Mouse (Mus musculus): ENCODE data around the gene Dpp4. TPM values are rescaled to one million over a fixed set of nuclear protein-coding genes. Genes with fewer than 3 reads are reported as not detected.

Gene Dpp4
- polyA plus RNA-seq, 1 experiment from 2014 or later: 9.7 TPM

DNA sequence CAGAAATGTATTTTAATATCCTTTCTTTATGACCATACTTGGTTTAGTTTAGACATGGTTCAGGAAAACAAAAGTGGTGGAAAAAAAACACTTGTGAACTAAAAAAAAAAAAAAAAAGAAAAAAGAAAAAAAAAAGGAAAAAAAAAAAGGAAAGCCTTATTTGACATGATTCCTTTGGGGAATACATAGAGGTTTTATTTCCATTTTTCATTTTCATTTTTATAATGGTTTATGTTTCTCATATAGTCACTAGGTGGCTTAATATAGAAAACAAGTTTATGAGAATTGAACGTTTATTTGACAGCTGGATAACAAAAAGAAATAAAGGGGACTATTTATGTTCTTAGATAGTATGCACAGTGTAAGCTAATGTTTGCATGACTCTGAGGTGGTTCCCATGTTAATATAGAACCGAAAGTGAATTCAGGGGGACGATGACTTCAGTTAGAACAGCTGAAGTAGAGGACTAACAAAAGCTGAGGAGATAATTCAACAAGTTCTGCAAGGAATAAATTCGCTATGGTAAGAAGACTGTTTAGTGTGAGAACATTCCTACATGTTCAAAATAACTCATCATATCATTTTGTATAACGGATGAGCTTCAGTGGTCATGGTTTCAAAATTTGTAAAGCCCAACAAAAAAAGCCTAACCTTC lies 37.8 kb upstream of the Dpp4 start:
- 64% methylated on average over 5 of the region's 5 CpGs for WGBS (ENCODE audit: insufficient replicate concordance)
- H3K4me1 ChIP-seq (ENCODE audit: control insufficient read depth, low read depth, low read length): no peaks in the 10 kb centered on the region
- H3K27me3 ChIP-seq (ENCODE audit: control insufficient read depth, insufficient read depth, low read depth, low read length): no peaks in the 10 kb centered on the region
- ATAC-seq (ENCODE audit: low read depth): no peak
- no peak overlapping the region for H3K9ac ChIP-seq (ENCODE audit: low read depth, low read length)
- no peak overlapping the region for H3K27ac ChIP-seq (ENCODE audit: low read length)
- H3K4me3 ChIP-seq (ENCODE audit: low read depth, low read length): no peak overlapping the region
- H3K36me3 ChIP-seq (ENCODE audit: control insufficient read depth, insufficient read depth): no peaks in the 10 kb centered on the region
- H3K9me3 ChIP-seq (replicated peaks; ENCODE audit: control insufficient read depth, low read length): no peaks in the 10 kb centered on the region
- no peak overlapping the region for H3K4me2 ChIP-seq (ENCODE audit: low read depth, low read length)

DNA sequence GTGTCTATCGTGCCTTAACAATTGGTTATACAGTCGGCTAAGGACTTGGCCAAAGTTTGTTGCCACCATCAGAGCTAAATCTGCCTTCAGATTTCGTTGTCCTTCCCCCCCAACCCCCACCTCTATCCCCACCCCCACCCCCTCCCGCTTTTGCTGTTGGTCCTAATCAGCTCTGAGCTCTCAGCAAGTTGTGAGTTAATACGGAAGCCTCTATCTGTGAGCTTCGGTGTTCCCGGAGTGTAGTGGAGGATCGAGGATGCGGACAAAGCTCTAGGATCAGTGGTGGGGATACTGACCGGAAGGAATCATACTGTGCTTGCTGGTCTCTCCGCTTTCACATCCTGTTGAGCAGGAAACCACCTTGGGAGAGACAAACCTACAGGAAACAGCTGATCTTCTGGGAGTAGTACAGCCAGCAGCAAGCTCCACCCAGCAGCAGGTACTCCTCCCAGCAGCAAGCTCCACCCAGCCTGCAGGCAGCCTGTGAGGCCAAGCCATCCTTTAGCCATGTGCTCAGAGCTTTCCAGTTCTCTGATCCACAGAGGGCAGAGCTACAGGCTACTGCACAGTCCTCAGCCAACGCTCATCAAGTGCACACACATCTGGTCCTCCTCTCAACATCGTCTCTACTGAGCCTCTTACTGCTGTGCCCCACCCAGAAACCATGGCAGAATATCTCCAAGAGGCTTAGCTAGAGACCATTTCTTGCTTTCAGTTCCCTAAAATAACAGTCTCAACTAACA lies 28.9 kb upstream of the Dpp4 start:
- H3K9ac ChIP-seq (ENCODE audit: low read depth, low read length): peak overlapping the region; percentile 32; the same call in 1 of the 2 replicates
- H3K4me3 ChIP-seq (ENCODE audit: low read depth, low read length): peak overlapping the region; percentile 57
- H3K4me2 ChIP-seq (ENCODE audit: low read depth, low read length): peak overlapping the region; percentile 59
- no peaks in the 10 kb centered on the region for H3K27me3 ChIP-seq (ENCODE audit: control insufficient read depth, insufficient read depth, low read depth, low read length)
- 15% methylated on average over 13 of the region's 13 CpGs for WGBS (ENCODE audit: insufficient replicate concordance)
- no peak overlapping the region for H3K27ac ChIP-seq (ENCODE audit: low read length)
- peak; percentile 94 for ATAC-seq (ENCODE audit: low read depth)
- no peaks in the 10 kb centered on the region for H3K36me3 ChIP-seq (ENCODE audit: control insufficient read depth, insufficient read depth)
- no peaks in the 10 kb centered on the region for H3K9me3 ChIP-seq (replicated peaks; ENCODE audit: control insufficient read depth, low read length)
- peaks cover 5% of the 10 kb centered on the region for H3K4me1 ChIP-seq (ENCODE audit: control insufficient read depth, low read depth, low read length)

GRCm38 (mm10) chr2:62440083-62440482 lies 28.1 kb upstream of the Dpp4 start:
- H3K27me3 ChIP-seq (ENCODE audit: control insufficient read depth, insufficient read depth, low read depth, low read length): no peaks in the 10 kb centered on the region
- ATAC-seq (ENCODE audit: low read depth): no peak
- H3K9me3 ChIP-seq (replicated peaks; ENCODE audit: control insufficient read depth, low read length): no peaks in the 10 kb centered on the region
- H3K36me3 ChIP-seq (ENCODE audit: control insufficient read depth, insufficient read depth): no peaks in the 10 kb centered on the region
- no peak overlapping the region for H3K9ac ChIP-seq (ENCODE audit: low read depth, low read length)
- WGBS (ENCODE audit: insufficient replicate concordance): 50% methylated on average over 4 of the region's 4 CpGs
- H3K4me1 ChIP-seq (ENCODE audit: control insufficient read depth, low read depth, low read length): peaks cover 5% of the 10 kb centered on the region
- no peak overlapping the region for H3K27ac ChIP-seq (ENCODE audit: low read length)
- no peak overlapping the region for H3K4me2 ChIP-seq (ENCODE audit: low read depth, low read length)
- H3K4me3 ChIP-seq (ENCODE audit: low read depth, low read length): no peak overlapping the region

DNA sequence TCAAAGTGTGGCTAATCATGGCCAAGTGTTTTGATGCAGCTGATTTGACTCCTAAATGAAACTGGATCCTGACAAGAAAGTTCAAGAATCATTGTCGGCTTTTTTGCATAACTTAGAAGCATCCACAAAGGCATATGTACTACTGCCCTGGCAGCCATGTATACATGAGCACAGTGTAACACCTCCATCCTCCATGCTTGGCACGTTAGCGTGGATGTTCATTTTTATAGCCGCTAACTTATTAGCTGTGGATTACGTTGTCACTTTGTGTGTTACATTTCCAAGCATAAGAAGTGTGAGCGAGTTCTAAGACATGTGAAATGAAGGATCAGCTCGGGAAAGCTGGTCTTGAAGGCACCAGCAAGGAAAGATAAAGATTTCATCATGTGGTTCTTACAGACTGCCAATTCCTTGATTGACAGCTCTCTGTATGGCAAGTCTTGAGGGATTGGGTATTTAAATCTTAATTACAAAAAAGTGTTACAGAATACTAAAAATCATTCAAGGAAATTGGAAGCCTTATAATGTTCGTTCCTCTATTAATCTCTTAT lies 19.3 kb upstream of the Dpp4 start:
- WGBS (ENCODE audit: insufficient replicate concordance): 64% methylated on average over 8 of the region's 8 CpGs
- H3K36me3 ChIP-seq (ENCODE audit: control insufficient read depth, insufficient read depth): no peaks in the 10 kb centered on the region
- no peak overlapping the region for H3K9ac ChIP-seq (ENCODE audit: low read depth, low read length)
- no peaks in the 10 kb centered on the region for H3K27me3 ChIP-seq (ENCODE audit: control insufficient read depth, insufficient read depth, low read depth, low read length)
- no peak overlapping the region for H3K4me2 ChIP-seq (ENCODE audit: low read depth, low read length)
- H3K9me3 ChIP-seq (replicated peaks; ENCODE audit: control insufficient read depth, low read length): no peaks in the 10 kb centered on the region
- H3K27ac ChIP-seq (ENCODE audit: low read length): no peak overlapping the region
- H3K4me1 ChIP-seq (ENCODE audit: control insufficient read depth, low read depth, low read length): no peaks in the 10 kb centered on the region
- ATAC-seq (ENCODE audit: low read depth): no peak
- no peak overlapping the region for H3K4me3 ChIP-seq (ENCODE audit: low read depth, low read length)

- Histone ChIP-seq H3K27ac (ENCODE audit: low read length) (no peak overlapping the region), H3K27me3 (ENCODE audit: control insufficient read depth, insufficient read depth, low read depth, low read length) (no peaks in the 10 kb centered on the region), H3K4me3 (ENCODE audit: low read depth, low read length) (no peak overlapping the region), H3K9me3 (replicated peaks; ENCODE audit: control insufficient read depth, low read length) (no peaks in the 10 kb centered on the region), H3K9ac (ENCODE audit: low read depth, low read length) (no peak overlapping the region), H3K4me2 (ENCODE audit: low read depth, low read length) (no peak overlapping the region), H3K36me3 (ENCODE audit: control insufficient read depth, insufficient read depth) (no peaks in the 10 kb centered on the region), H3K4me1 (ENCODE audit: control insufficient read depth, low read depth, low read length) (no peaks in the 10 kb centered on the region)
- ATAC-seq (ENCODE audit: low read depth): no peak
- WGBS (ENCODE audit: insufficient replicate concordance): 62% methylated on average over 3 of the region's 3 CpGs
Observed at GRCm38 (mm10) chr2:62425941-62426340, 13.9 kb upstream of the Dpp4 start.

- Histone ChIP-seq H3K27me3 (ENCODE audit: control insufficient read depth, insufficient read depth, low read depth, low read length) (no peaks in the 10 kb centered on the region), H3K36me3 (ENCODE audit: control insufficient read depth, insufficient read depth) (no peaks in the 10 kb centered on the region), H3K4me2 (ENCODE audit: low read depth, low read length) (no peak overlapping the region), H3K9me3 (replicated peaks; ENCODE audit: control insufficient read depth, low read length) (no peaks in the 10 kb centered on the region), H3K9ac (ENCODE audit: low read depth, low read length) (no peak overlapping the region), H3K4me3 (ENCODE audit: low read depth, low read length) (no peak overlapping the region), H3K4me1 (ENCODE audit: control insufficient read depth, low read depth, low read length) (no peaks in the 10 kb centered on the region), H3K27ac (ENCODE audit: low read length) (no peak overlapping the region)
- no peak for ATAC-seq (ENCODE audit: low read depth)
- 45% methylated on average over 4 of the region's 4 CpGs for WGBS (ENCODE audit: insufficient replicate concordance)
Observed at GRCm38 (mm10) chr2:62423343-62423776, 11.3 kb upstream of the Dpp4 start.

DNA sequence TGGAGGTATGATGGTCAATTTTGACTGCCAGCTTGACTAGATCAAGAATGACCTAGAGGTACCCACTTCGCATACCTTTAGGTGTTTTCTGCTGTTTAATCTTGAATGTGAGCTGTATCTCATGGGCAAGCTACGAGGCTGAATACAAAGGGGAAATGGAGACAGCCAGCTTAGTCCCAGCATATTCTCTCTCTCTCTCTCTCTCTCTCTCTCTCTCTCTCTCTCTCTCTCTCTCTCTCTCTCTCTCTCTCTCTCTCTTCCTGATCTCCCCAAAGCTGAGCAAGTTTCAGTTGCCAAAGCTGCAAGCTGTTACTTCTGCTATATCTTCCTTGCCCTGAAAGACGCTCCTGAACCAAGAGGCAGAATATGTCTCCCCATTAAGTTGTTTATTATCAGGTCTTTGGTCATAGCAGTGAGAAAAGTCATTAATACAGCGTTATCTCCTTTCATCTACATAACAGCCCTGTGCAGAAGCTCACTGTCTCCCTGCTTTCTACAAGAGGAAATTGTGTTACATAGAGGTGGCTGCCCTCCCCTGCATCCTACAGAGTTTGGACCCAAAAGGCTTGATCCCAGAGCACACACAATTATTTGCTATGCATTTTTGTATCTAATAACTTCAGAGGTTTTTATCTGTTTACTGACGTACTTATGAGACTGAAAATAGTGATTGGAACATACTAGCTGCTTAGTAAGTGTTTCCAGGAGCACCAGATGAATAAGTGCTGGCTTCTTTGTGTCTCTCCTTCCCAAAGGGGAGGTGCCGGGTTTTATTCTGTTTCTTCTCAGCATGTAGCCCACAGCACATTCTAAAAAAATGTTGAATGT lies 10.7 kb upstream of the Dpp4 start:
- Histone ChIP-seq H3K9ac (ENCODE audit: low read depth, low read length) (no peak overlapping the region), H3K4me3 (ENCODE audit: low read depth, low read length) (no peak overlapping the region), H3K4me2 (ENCODE audit: low read depth, low read length) (no peak overlapping the region), H3K4me1 (ENCODE audit: control insufficient read depth, low read depth, low read length) (no peaks in the 10 kb centered on the region), H3K27me3 (ENCODE audit: control insufficient read depth, insufficient read depth, low read depth, low read length) (no peaks in the 10 kb centered on the region), H3K27ac (ENCODE audit: low read length) (no peak overlapping the region), H3K36me3 (ENCODE audit: control insufficient read depth, insufficient read depth) (no peaks in the 10 kb centered on the region), H3K9me3 (replicated peaks; ENCODE audit: control insufficient read depth, low read length) (no peaks in the 10 kb centered on the region)
- WGBS (ENCODE audit: insufficient replicate concordance): 49% methylated on average over 6 of the region's 6 CpGs
- no peak for ATAC-seq (ENCODE audit: low read depth)

DNA sequence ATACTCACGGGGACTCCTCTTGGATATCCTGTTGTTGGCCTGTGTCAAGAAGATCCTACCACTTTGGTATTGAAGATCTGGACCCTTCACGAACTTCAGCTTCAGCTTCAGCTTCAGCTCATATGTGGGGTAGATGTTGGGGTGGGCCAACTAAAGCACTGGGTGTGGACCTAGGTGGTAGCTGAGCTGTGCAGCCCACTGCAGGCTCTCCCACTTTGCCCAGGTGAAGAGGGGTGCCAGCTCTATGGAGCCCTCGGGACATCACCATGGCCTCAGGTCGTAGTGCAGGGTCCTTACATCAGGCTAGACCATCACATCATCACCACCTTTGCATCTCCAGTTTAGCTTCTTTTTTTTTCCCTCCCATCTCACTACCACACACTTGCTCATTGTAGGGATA lies 9.2 kb upstream of the Dpp4 start:
- Histone ChIP-seq H3K4me2 (ENCODE audit: low read depth, low read length) (no peak overlapping the region), H3K27me3 (ENCODE audit: control insufficient read depth, insufficient read depth, low read depth, low read length) (no peaks in the 10 kb centered on the region), H3K4me3 (ENCODE audit: low read depth, low read length) (no peak overlapping the region), H3K9me3 (replicated peaks; ENCODE audit: control insufficient read depth, low read length) (no peaks in the 10 kb centered on the region), H3K4me1 (ENCODE audit: control insufficient read depth, low read depth, low read length) (no peaks in the 10 kb centered on the region), H3K27ac (ENCODE audit: low read length) (no peak overlapping the region), H3K9ac (ENCODE audit: low read depth, low read length) (no peak overlapping the region), H3K36me3 (ENCODE audit: control insufficient read depth, insufficient read depth) (no peaks in the 10 kb centered on the region)
- no peak for ATAC-seq (ENCODE audit: low read depth)
- 61% methylated on average over 4 of the region's 4 CpGs for WGBS (ENCODE audit: insufficient replicate concordance)
